Mouse (Mus musculus): ENCODE measurements at regions not wholly inside any gene's neighbourhood (a gene's known extent, or its start where the extent isn't known, plus 50 kb on each side); places are given as distances from the start of the nearest gene placed in this dataset.

GRCm38 (mm10) chr4:64500635-64501395 is 454.0 kb upstream of the Tnc start:
- TF ChIP-seq POLR2A (IDR thresholded peaks at IDR 0.05; ENCODE audit: low read depth, low read length) (no peak), CTCF (IDR thresholded peaks at IDR 0.05; ENCODE audit: extremely low read depth, insufficient read depth, insufficient read length, insufficient replicate concordance) (no peak)
- H3K36me3 ChIP-seq (ENCODE audit: control insufficient read depth, insufficient read depth, low read length), result no peaks in the 10 kb centered on the region
- no peak overlapping the region for H3K27ac ChIP-seq (ENCODE audit: insufficient read depth, low read length)
- 87% methylated on average over 5 of the region's 5 CpGs for WGBS
- no peak for DNase-seq (ENCODE audit: low read depth in 1 of 2, low spot score in 2 of 2)
- no peak overlapping the region for H3K4me3 ChIP-seq (ENCODE audit: extremely low read depth, insufficient read depth, insufficient read length)
- no peaks in the 10 kb centered on the region for H3K4me1 ChIP-seq (ENCODE audit: control insufficient read depth, insufficient read depth, insufficient read length)
- no peaks in the 10 kb centered on the region for H3K27me3 ChIP-seq (ENCODE audit: control insufficient read depth, insufficient read depth, low read length)

DNA sequence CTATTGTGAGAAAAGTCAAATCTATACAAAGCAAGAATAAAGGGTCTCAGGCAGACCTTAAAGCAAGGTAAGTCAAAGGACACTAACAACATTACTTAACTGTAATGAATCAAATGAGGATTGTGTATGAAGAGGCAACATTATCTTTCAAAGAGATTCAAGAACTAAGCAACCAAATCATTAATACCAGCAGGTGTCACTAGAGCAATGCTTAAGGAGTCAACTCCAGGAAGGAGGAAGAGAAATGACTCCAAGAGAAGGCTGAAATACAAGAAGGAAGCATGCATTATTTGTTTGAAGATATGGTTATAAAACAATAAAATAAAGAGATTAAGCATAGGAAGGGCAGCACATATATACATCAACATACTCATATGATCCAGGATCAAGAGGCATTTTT is 475.1 kb upstream of the Tnc start:
- no peak for TF ChIP-seq POLR2A (IDR thresholded peaks at IDR 0.05; ENCODE audit: low read depth, low read length)
- TF ChIP-seq CTCF (IDR thresholded peaks at IDR 0.05; ENCODE audit: extremely low read depth, insufficient read depth, insufficient read length, insufficient replicate concordance), result no peak
- H3K4me3 ChIP-seq (ENCODE audit: extremely low read depth, insufficient read depth, insufficient read length), result no peak overlapping the region
- DNase-seq (ENCODE audit: low read depth in 1 of 2, low spot score in 2 of 2), result no peak
- H3K27me3 ChIP-seq (ENCODE audit: control insufficient read depth, insufficient read depth, low read length), result no peaks in the 10 kb centered on the region
- H3K4me1 ChIP-seq (ENCODE audit: control insufficient read depth, insufficient read depth, insufficient read length), result no peaks in the 10 kb centered on the region
- no peaks in the 10 kb centered on the region for H3K36me3 ChIP-seq (ENCODE audit: control insufficient read depth, insufficient read depth, low read length)
- H3K27ac ChIP-seq (ENCODE audit: insufficient read depth, low read length), result no peak overlapping the region

DNA sequence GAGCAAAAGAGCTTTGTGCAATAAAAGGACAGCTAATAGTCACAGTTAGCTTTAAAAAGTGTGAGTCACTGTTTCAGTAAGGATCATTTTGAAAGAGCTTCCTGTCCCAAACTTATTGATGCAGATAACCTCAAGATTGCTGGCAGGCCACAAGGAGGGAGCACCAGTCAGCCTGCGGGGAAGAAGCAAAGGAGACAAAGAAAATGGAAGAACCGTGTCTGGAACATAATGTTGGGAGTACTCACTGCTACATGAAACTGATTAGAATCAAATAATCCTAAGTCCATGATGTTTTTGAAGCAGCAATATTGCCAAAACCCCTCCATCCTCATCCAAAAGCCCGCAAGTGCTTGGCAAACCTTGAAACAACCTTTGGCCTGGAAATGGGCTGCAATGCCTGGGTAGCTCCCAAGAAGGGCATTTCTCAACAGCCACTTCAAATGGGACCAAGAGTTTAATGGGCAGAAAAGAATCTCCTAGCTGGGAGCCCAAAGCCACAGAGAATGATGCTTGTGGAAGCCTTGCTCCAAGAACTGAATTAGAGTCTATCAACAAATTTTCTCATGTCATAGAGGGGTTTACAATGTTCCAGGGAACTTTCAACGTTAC is 481.0 kb upstream of the Tnc start:
- no peaks in the 10 kb centered on the region for H3K27me3 ChIP-seq (ENCODE audit: control insufficient read depth, insufficient read depth, low read length)
- 77% methylated on average over 4 of the region's 4 CpGs for WGBS
- no peak overlapping the region for H3K4me3 ChIP-seq (ENCODE audit: extremely low read depth, insufficient read depth, insufficient read length)
- no peak for TF ChIP-seq POLR2A (IDR thresholded peaks at IDR 0.05; ENCODE audit: low read depth, low read length)
- no peak for TF ChIP-seq CTCF (IDR thresholded peaks at IDR 0.05; ENCODE audit: extremely low read depth, insufficient read depth, insufficient read length, insufficient replicate concordance)
- no peak for DNase-seq (ENCODE audit: low read depth in 1 of 2, low spot score in 2 of 2)
- no peak overlapping the region for H3K27ac ChIP-seq (ENCODE audit: insufficient read depth, low read length)
- no peaks in the 10 kb centered on the region for H3K4me1 ChIP-seq (ENCODE audit: control insufficient read depth, insufficient read depth, insufficient read length)
- no peaks in the 10 kb centered on the region for H3K36me3 ChIP-seq (ENCODE audit: control insufficient read depth, insufficient read depth, low read length)

DNA sequence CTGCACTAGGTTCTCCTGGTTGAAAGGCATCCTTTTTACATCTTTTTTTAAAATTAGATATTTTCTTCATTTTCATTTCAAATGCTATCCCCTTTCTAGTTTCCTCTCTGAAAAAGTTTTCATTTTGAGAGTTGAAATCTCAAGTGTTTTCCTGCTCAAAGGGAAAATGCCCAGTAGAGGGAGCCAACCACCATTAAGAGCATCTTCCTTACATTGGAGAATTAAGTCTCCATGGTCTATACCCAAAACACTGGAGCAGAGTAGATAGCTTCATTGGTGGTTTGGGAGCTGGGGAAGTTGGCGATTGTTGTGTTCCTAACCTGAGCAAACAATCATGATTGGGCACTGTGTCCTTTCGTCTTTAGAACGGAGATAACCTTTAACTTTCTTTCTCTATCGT is 483.8 kb upstream of the Tnc start:
- 75% methylated on average over 4 of the region's 4 CpGs for WGBS
- Histone ChIP-seq H3K4me1 (ENCODE audit: control insufficient read depth, insufficient read depth, insufficient read length) (no peaks in the 10 kb centered on the region), H3K27ac (ENCODE audit: insufficient read depth, low read length) (no peak overlapping the region), H3K4me3 (ENCODE audit: extremely low read depth, insufficient read depth, insufficient read length) (no peak overlapping the region), H3K27me3 (ENCODE audit: control insufficient read depth, insufficient read depth, low read length) (no peaks in the 10 kb centered on the region), H3K36me3 (ENCODE audit: control insufficient read depth, insufficient read depth, low read length) (no peaks in the 10 kb centered on the region)
- no peak for DNase-seq (ENCODE audit: low read depth in 1 of 2, low spot score in 2 of 2)
- TF ChIP-seq CTCF (IDR thresholded peaks at IDR 0.05; ENCODE audit: extremely low read depth, insufficient read depth, insufficient read length, insufficient replicate concordance), result no peak

GRCm38 (mm10) chr4:64533019-64533418 is 486.2 kb upstream of the Tnc start:
- H3K4me1 ChIP-seq (ENCODE audit: control insufficient read depth, insufficient read depth, insufficient read length), result no peaks in the 10 kb centered on the region
- no peak for TF ChIP-seq POLR2A (IDR thresholded peaks at IDR 0.05; ENCODE audit: low read depth, low read length)
- TF ChIP-seq CTCF (IDR thresholded peaks at IDR 0.05; ENCODE audit: extremely low read depth, insufficient read depth, insufficient read length, insufficient replicate concordance), result no peak
- WGBS, result 65% methylated on average over 3 of the region's 3 CpGs
- no peak for DNase-seq (ENCODE audit: low read depth in 1 of 2, low spot score in 2 of 2)
- no peaks in the 10 kb centered on the region for H3K36me3 ChIP-seq (ENCODE audit: control insufficient read depth, insufficient read depth, low read length)
- no peak overlapping the region for H3K4me3 ChIP-seq (ENCODE audit: extremely low read depth, insufficient read depth, insufficient read length)
- no peaks in the 10 kb centered on the region for H3K27me3 ChIP-seq (ENCODE audit: control insufficient read depth, insufficient read depth, low read length)
- H3K27ac ChIP-seq (ENCODE audit: insufficient read depth, low read length), result no peak overlapping the region

DNA sequence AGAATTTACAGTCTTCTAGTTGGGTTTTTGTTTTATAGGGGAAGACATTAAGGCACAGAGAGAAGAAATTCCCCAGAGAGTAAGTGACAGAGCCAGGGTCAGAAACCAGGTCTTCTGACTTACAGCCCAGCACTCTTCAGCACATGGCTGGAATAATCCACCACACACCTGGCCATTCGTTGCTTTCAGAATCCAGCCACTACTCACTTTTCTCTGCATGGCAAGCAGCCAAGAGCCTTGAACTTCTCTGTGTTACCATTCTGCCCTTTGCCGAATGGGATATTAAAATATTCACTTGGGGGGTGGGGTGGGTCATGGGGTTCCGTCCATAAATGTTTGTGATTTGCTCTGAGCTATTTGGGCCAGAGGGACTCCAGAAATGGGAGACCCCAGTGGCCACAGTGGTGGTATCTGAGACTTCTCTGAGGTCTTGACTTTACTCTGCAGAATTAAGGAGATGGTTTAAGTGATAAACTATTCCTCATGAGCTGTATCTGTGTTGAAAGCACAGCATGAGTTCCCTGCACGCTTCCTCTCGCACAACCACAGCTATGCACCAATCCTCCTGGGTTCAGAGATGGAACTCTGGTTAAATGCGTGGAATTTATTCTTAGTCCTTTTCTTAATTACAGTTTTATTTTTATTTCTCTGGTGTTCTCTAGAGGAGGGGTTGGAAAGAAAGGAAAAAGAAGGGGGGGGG is 488.9 kb upstream of the Tnc start:
- no peak overlapping the region for H3K4me3 ChIP-seq (ENCODE audit: extremely low read depth, insufficient read depth, insufficient read length)
- no peak for TF ChIP-seq CTCF (IDR thresholded peaks at IDR 0.05; ENCODE audit: extremely low read depth, insufficient read depth, insufficient read length, insufficient replicate concordance)
- TF ChIP-seq POLR2A (IDR thresholded peaks at IDR 0.05; ENCODE audit: low read depth, low read length), result no peak
- no peaks in the 10 kb centered on the region for H3K27me3 ChIP-seq (ENCODE audit: control insufficient read depth, insufficient read depth, low read length)
- no peak overlapping the region for H3K27ac ChIP-seq (ENCODE audit: insufficient read depth, low read length)
- DNase-seq (ENCODE audit: low read depth in 1 of 2, low spot score in 2 of 2), result no peak
- H3K4me1 ChIP-seq (ENCODE audit: control insufficient read depth, insufficient read depth, insufficient read length), result no peaks in the 10 kb centered on the region
- no peaks in the 10 kb centered on the region for H3K36me3 ChIP-seq (ENCODE audit: control insufficient read depth, insufficient read depth, low read length)
- WGBS, result 80% methylated on average over 6 of the region's 6 CpGs

- no peaks in the 10 kb centered on the region for H3K27me3 ChIP-seq (ENCODE audit: control insufficient read depth, insufficient read depth, low read length)
- H3K4me1 ChIP-seq (ENCODE audit: control insufficient read depth, insufficient read depth, insufficient read length), result no peaks in the 10 kb centered on the region
- no peak overlapping the region for H3K4me3 ChIP-seq (ENCODE audit: extremely low read depth, insufficient read depth, insufficient read length)
- DNase-seq (ENCODE audit: low read depth in 1 of 2, low spot score in 2 of 2), result no peak
- no peaks in the 10 kb centered on the region for H3K36me3 ChIP-seq (ENCODE audit: control insufficient read depth, insufficient read depth, low read length)
- TF ChIP-seq CTCF (IDR thresholded peaks at IDR 0.05; ENCODE audit: extremely low read depth, insufficient read depth, insufficient read length, insufficient replicate concordance) (no peak), POLR2A (IDR thresholded peaks at IDR 0.05; ENCODE audit: low read depth, low read length) (no peak)
- WGBS, result 91% methylated on average over 4 of the region's 4 CpGs
- no peak overlapping the region for H3K27ac ChIP-seq (ENCODE audit: insufficient read depth, low read length)
Measured at GRCm38 (mm10) chr4:64538009-64538408, 491.2 kb upstream of the Tnc start.
